Mouse (Mus musculus) heart, embryonic 12.5 days (tissue): ENCODE measurements around the gene Spdef. TPM values are rescaled to one million over a fixed set of nuclear protein-coding genes. Genes with fewer than 3 reads are reported as not detected.

Experiments
- ATAC-seq: fragments of 200-750 bp; cut with Nextera tagmentation; 2 replicates; pipeline ENCODE4 v1.8.0; 2017; ENCODE audit warnings: moderate TSS enrichment, moderate library complexity; ENCODE audit not compliant: insufficient number of reproducible peaks, low FRiP score
- H3K27ac ChIP-seq: fragments of 300-500 bp; sonication (generic); 2 replicates; pipeline ENCODE4 v1.5.1; 2016; ENCODE audit warnings: mild to moderate bottlenecking, moderate library complexity; ENCODE audit not compliant: poor library complexity, severe bottlenecking
- H3K27me3 ChIP-seq: fragments of 300-500 bp; sonication (generic); replicated peaks from 2 replicates; pipeline ENCODE4 v1.6.1; 2016; ENCODE audit warnings: mild to moderate bottlenecking, moderate library complexity
- H3K36me3 ChIP-seq: fragments of 300-500 bp; sonication (generic); 2 replicates; pipeline ENCODE4 v1.6.1; 2016; ENCODE audit warnings: mild to moderate bottlenecking, moderate library complexity
- H3K4me1 ChIP-seq: fragments of 300-500 bp; sonication (generic); replicated peaks from 2 replicates; pipeline ENCODE4 v1.6.1; 2016; ENCODE audit warnings: mild to moderate bottlenecking
- H3K4me2 ChIP-seq: fragments of 300-500 bp; sonication (generic); 2 replicates; pipeline ENCODE4 v1.6.1; 2016; ENCODE audit warnings: mild to moderate bottlenecking, moderate library complexity
- H3K4me3 ChIP-seq: fragments of 300-500 bp; sonication (generic); 2 replicates; pipeline ENCODE4 v1.5.1; 2016; ENCODE audit warnings: mild to moderate bottlenecking
- H3K9ac ChIP-seq: fragments of 300-500 bp; sonication (generic); 2 replicates; pipeline ENCODE4 v1.6.1; 2016; ENCODE audit warnings: mild to moderate bottlenecking, moderate library complexity
- H3K9me3 ChIP-seq: fragments of 300-500 bp; sonication (generic); replicated peaks from 2 replicates; pipeline ENCODE4 v1.6.1; 2016; ENCODE audit warnings: mild to moderate bottlenecking, moderate library complexity
- WGBS: fragments of 180-500 bp; shearing (Covaris S2); methylation state at CpG from one replicate; pipeline ENCODE4 v1.1.7; 2016; 5-methylcytosine and 5-hydroxymethylcytosine counted together
- polyA plus RNA-seq: library from polyadenylated mRNA; unstranded; fragments of >200 nt; fragmentation: Nextera tagmentation; extraction: Ambion mirVana; gene quantifications from 2 replicates; pipeline ENCODE4 v1.2.1, GENCODE M21; 2016

Gene Spdef
- polyA plus RNA-seq, result 0.18 TPM in 1 of 2 replicates, not detected in the other

DNA sequence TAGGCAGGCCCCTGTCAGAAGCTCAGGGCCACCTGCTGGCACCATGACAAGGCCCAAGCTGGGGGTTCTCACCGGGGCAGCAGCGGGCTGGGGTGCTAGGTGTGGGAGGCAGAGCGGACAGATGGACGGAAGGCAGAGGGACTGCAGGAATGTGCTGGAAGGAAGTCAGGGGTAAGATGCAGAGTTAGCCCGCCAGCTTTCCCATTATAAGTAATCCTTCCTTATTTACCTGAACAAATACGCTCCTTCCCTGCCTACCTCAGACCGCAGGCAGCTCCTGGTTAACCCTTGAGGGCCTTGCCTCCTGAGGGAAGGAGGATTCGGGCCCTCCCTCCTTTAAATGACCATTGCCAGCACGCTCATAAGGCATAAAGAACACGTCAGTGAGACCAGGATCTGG is at the start of gene Spdef:
Gene Spdef (minus strand): TSS at position 186 of the 400 bp plus-strand sequence.
- H3K4me2 ChIP-seq, result no peak within 1 kb of the TSS
- H3K9ac ChIP-seq, result no peak within 1 kb of the TSS
- WGBS, result 71% methylated on average over 10 of the region's 10 CpGs

GRCm38 (mm10) chr17:27777823-27778222 is 49.1 kb upstream of the Spdef start:
- Histone ChIP-seq H3K27ac (no peak overlapping the region), H3K4me3 (no peak overlapping the region), H3K4me2 (no peak overlapping the region), H3K27me3 (no peaks in the 10 kb centered on the region), H3K36me3 (peaks cover 22% of the 10 kb centered on the region), H3K9me3 (no peaks in the 10 kb centered on the region), H3K9ac (no peak overlapping the region), H3K4me1 (peaks cover 56% of the 10 kb centered on the region)
- WGBS, result 67% methylated on average over 6 of the region's 6 CpGs
- 0 out of 2 replicates have a peak, but pooled peaks have one; percentile 45 for ATAC-seq

More for the DNA sequence above, at the start of gene Spdef:
- Histone ChIP-seq H3K27me3 (peaks cover 33% of the 10 kb centered on the region; the same call in 1 of the 2 replicates), H3K27ac (no peak within 1 kb of the TSS), H3K9me3 (no peaks in the 10 kb centered on the region), H3K4me1 (peaks cover 18% of the 10 kb centered on the region; the same call in 1 of the 2 replicates), H3K36me3 (no peaks in the 10 kb centered on the region), H3K4me3 (no peak within 1 kb of the TSS)
- no peak for ATAC-seq

- H3K4me1 ChIP-seq, result peaks cover 41% of the 10 kb centered on the region
- 88% methylated on average over 3 of the region's 3 CpGs for WGBS
These were observed 45.4 kb upstream of the Spdef start for GRCm38 (mm10) chr17:27774198-27774597.

DNA sequence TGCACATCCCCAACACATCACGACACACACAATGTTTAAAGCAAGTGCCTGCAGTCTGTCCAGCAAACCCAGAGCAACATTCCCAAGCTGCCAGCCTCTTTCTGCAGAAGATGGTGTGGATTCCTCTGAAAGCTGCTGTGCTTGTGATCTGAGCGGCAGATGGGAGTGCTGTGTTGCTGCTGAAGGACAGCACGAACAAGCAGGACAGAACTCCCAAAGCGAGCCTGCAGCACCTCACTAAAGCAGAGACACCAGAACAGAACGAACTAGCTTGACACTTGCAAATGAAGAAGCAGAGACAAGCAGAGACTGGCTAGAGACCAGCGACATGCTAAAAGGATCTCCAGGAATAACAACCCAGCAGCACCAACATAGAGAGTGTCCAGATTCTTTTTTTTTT is 42.9 kb upstream of the Spdef start:
- Histone ChIP-seq H3K4me1 (peaks cover 28% of the 10 kb centered on the region), H3K9me3 (no peaks in the 10 kb centered on the region), H3K9ac (no peak overlapping the region), H3K36me3 (peaks cover 40% of the 10 kb centered on the region), H3K4me2 (no peak overlapping the region), H3K4me3 (no peak overlapping the region), H3K27ac (no peak overlapping the region), H3K27me3 (no peaks in the 10 kb centered on the region)
- 76% methylated on average over 6 of the region's 6 CpGs for WGBS
- ATAC-seq, result no peak

More at GRCm38 (mm10) chr17:27774198-27774597, 45.4 kb upstream of the Spdef start:
- Histone ChIP-seq H3K27me3 (no peaks in the 10 kb centered on the region), H3K4me3 (no peak overlapping the region), H3K9ac (no peak overlapping the region), H3K36me3 (peaks cover 16% of the 10 kb centered on the region), H3K9me3 (no peaks in the 10 kb centered on the region), H3K27ac (no peak overlapping the region), H3K4me2 (no peak overlapping the region)
- no peak for ATAC-seq

GRCm38 (mm10) chr17:27768817-27769542 is 40.2 kb upstream of the Spdef start:
- WGBS, result 69% methylated on average over 8 of the region's 8 CpGs
- Histone ChIP-seq H3K4me1 (peaks cover 22% of the 10 kb centered on the region), H3K4me3 (no peak overlapping the region), H3K4me2 (no peak overlapping the region), H3K27ac (no peak overlapping the region), H3K27me3 (no peaks in the 10 kb centered on the region), H3K9ac (no peak overlapping the region), H3K9me3 (peaks cover 8% of the 10 kb centered on the region), H3K36me3 (peaks cover 54% of the 10 kb centered on the region)
- peak; percentile 56; the same call in 1 of the 2 replicates for ATAC-seq

- Histone ChIP-seq H3K27ac (no peak overlapping the region), H3K4me3 (no peak overlapping the region), H3K9me3 (peaks cover 8% of the 10 kb centered on the region), H3K9ac (no peak overlapping the region), H3K36me3 (peaks cover 63% of the 10 kb centered on the region), H3K27me3 (no peaks in the 10 kb centered on the region), H3K4me2 (no peak overlapping the region), H3K4me1 (0 out of 2 replicates have a peak, but pooled peaks cover 11% of the 10 kb centered on the region)
- 75% methylated on average over 12 of the region's 12 CpGs for WGBS
- no peak for ATAC-seq
These were observed 38.8 kb upstream of the Spdef start for GRCm38 (mm10) chr17:27767543-27767942.

GRCm38 (mm10) chr17:27767120-27767519 is 38.4 kb upstream of the Spdef start:
- Histone ChIP-seq H3K4me3 (no peak overlapping the region), H3K9ac (no peak overlapping the region), H3K36me3 (peaks cover 62% of the 10 kb centered on the region), H3K4me2 (no peak overlapping the region), H3K27me3 (no peaks in the 10 kb centered on the region), H3K27ac (no peak overlapping the region), H3K4me1 (peaks cover 12% of the 10 kb centered on the region; the same call in 1 of the 2 replicates), H3K9me3 (peaks cover 8% of the 10 kb centered on the region)
- ATAC-seq, result no peak
- WGBS, result 75% methylated on average over 5 of the region's 5 CpGs

- no peak overlapping the region for H3K4me3 ChIP-seq
- WGBS, result 93% methylated on average over 6 of the region's 6 CpGs
- H3K27me3 ChIP-seq, result no peaks in the 10 kb centered on the region
- H3K4me1 ChIP-seq, result peaks cover 19% of the 10 kb centered on the region
- no peak overlapping the region for H3K9ac ChIP-seq
- peaks cover 60% of the 10 kb centered on the region for H3K36me3 ChIP-seq
- H3K4me2 ChIP-seq, result no peak overlapping the region
- H3K27ac ChIP-seq, result no peak overlapping the region
- H3K9me3 ChIP-seq, result peaks cover 8% of the 10 kb centered on the region
- no peak for ATAC-seq
These were observed 36.3 kb upstream of the Spdef start for GRCm38 (mm10) chr17:27765066-27765465.

DNA sequence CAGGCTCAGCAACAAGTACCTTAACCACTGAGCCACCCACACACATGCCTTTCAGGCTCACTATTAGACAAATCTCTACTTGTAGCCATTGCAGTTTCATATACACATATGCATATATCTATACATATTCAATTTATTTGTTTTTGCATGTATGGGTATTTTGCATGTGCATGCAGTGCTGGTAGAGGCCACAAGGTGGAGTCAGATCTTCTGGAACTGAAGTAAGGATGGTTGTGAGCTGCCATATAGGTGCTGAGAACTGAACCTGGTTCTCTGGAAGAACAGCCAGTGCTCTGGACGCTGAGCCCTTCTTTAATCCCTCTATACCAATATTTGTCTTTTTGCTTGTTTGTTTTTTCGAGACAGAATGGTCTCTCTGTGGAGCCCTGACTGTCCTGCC is 35.7 kb upstream of the Spdef start:
- no peak overlapping the region for H3K27ac ChIP-seq
- 93% methylated on average over 2 of the region's 2 CpGs for WGBS
- H3K27me3 ChIP-seq, result no peaks in the 10 kb centered on the region
- H3K4me1 ChIP-seq, result peaks cover 20% of the 10 kb centered on the region
- ATAC-seq, result no peak
- H3K9me3 ChIP-seq, result peaks cover 8% of the 10 kb centered on the region
- no peak overlapping the region for H3K4me2 ChIP-seq
- no peak overlapping the region for H3K9ac ChIP-seq
- H3K4me3 ChIP-seq, result no peak overlapping the region
- peaks cover 60% of the 10 kb centered on the region for H3K36me3 ChIP-seq

DNA sequence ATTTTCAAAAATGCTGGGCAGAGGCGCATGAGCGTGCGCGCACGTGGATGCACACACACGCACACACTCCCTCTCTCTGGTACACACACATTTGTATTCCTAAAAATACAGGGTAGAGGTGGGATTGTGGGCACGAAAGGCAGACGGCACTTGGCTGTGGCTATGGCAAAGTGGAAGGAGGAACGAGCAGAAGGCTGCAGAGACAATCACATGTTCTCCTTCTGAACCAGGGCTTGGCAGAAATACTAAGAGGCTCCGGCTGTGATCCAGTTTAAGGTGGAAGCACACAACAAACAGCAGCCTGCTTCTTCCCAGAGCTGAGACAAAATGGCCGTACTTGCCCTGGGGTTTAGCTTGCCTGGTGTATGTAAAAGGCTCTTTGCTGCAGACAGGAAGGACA is 34.1 kb upstream of the Spdef start:
- no peak overlapping the region for H3K27ac ChIP-seq
- H3K9ac ChIP-seq, result no peak overlapping the region
- H3K4me1 ChIP-seq, result peaks cover 31% of the 10 kb centered on the region
- H3K4me2 ChIP-seq, result no peak overlapping the region
- H3K27me3 ChIP-seq, result no peaks in the 10 kb centered on the region
- no peak overlapping the region for H3K4me3 ChIP-seq
- ATAC-seq, result no peak
- peaks cover 8% of the 10 kb centered on the region for H3K9me3 ChIP-seq
- 94% methylated on average over 11 of the region's 11 CpGs for WGBS
- peaks cover 47% of the 10 kb centered on the region for H3K36me3 ChIP-seq

DNA sequence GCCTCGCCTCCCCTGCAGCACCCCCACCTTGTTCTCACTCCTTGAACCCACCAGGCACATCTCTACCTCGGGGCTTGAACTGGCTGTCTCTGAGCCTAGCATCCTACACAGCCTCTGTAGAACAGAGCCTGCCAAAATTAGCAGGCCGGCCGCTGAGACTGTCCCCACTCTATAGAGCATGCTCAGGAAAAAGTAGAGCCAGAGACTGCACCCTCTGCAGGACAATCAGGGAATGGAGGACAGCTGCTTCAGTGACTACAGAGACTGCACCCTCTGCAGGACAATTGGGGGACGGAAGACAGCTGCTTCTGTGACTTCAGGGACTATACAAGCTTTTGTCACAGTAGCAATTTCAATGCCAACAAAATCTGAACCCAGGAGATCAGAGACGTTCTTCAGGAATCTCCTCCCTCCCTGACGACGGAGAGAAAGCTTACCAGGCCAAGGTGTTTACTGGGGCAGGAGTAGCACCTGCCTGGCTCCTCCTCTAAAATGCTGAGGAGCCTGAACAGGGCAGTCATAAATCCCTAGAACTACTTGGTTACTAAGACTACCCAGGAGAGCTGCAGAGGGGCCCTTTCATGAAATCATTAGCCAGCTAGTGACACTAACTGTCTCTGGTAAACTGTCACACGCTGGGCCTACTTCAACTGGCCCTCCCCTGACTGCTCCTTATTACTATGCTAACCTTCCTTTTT is 33.0 kb upstream of the Spdef start:
- no peaks in the 10 kb centered on the region for H3K27me3 ChIP-seq
- peaks cover 8% of the 10 kb centered on the region for H3K9me3 ChIP-seq
- no peak overlapping the region for H3K4me2 ChIP-seq
- H3K36me3 ChIP-seq, result peaks cover 37% of the 10 kb centered on the region
- H3K9ac ChIP-seq, result no peak overlapping the region
- peak; percentile 72; the same call in 1 of the 2 replicates for ATAC-seq
- no peak overlapping the region for H3K27ac ChIP-seq
- WGBS, result 38% methylated on average over 9 of the region's 9 CpGs
- H3K4me3 ChIP-seq, result no peak overlapping the region
- peaks cover 28% of the 10 kb centered on the region for H3K4me1 ChIP-seq
